21 mouse cellular contexts compared by ENCODE assay signal in the genomic region with DNA sequence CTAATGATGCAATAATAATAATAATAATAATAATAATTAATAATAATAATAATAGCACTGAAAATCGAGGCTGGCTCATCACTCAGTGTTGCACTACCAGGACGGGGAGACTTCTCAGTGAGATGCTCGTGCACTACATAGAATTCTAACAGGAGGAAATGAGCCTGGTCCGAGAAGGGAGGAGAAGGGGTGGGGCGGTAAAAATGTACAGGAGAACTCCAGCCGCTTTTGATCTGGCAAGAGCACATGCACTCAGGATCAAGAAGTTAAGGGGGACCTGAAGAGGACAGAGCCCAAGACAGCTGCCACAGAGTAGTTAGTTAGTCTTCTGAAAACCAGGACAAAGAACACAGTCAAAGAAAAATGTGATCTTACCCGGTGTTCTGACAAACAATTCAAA. TPM values are rescaled to one million over a fixed set of nuclear protein-coding genes. Genes with fewer than 3 reads are reported as not detected.
DNase-seq lines count a peak whose midpoint lies in the region; ATAC-seq and TF ChIP-seq lines count a peak whose summit lies in the region.
"Had no signal": no experiment of that assay in that cellular context is flagged by ENCODE, and none has a peak within 500 bp of the region (broad histone marks: within the 10 kb centered on the region; RNA-seq: fewer than 3 reads in every experiment).

No protein-coding gene starts in this region.

- H3K27ac ChIP-seq in cerebellum, adult 2 months (ENCODE audit: insufficient read depth, low read length): peak overlapping the region; percentile 57; the same call in 1 of the 2 replicates
- H3K27ac ChIP-seq in kidney, embryonic 16.5 days (ENCODE audit: low read length): 0 out of 2 replicates have a peak overlapping the region, but pooled peaks have one; percentile 12
- no peak overlapping the region for H3K27ac ChIP-seq in kidney, embryonic 15.5 days
- H3K27ac ChIP-seq in thymus, adult 2 months (ENCODE audit: control insufficient read depth, insufficient read depth, low read length): peak overlapping the region; percentile 66
- H3K27ac ChIP-seq in hindbrain, postnatal 0 days: no peak overlapping the region
- H3K27ac ChIP-seq: embryonic facial prominence, embryonic 12.5 days; embryonic facial prominence, embryonic 15.5 days; hindbrain, embryonic 14.5 days had no signal

- peaks cover 47% of the 10 kb centered on the region for H3K4me1 ChIP-seq in cerebellum, adult 2 months (ENCODE audit: control insufficient read depth, insufficient read depth, low read length)
- H3K4me1 ChIP-seq in kidney, embryonic 16.5 days (ENCODE audit: insufficient read depth, low read length): peaks cover 59% of the 10 kb centered on the region
- peaks cover 67% of the 10 kb centered on the region for H3K4me1 ChIP-seq in kidney, embryonic 15.5 days
- H3K4me1 ChIP-seq in thymus, adult 2 months (replicated peaks; ENCODE audit: control insufficient read depth, insufficient read depth, low read length): peaks cover 35% of the 10 kb centered on the region
- H3K4me1 ChIP-seq in hindbrain, postnatal 0 days (ENCODE audit: insufficient read depth, low read length): peaks cover 19% of the 10 kb centered on the region

- no peak overlapping the region for H3K4me3 ChIP-seq in cerebellum, adult 2 months (replicated peaks; ENCODE audit: insufficient read depth, low read depth, low read length)
- no peak overlapping the region for H3K4me3 ChIP-seq in kidney, embryonic 16.5 days (ENCODE audit: low read length)
- H3K4me3 ChIP-seq in kidney, embryonic 15.5 days (replicated peaks): no peak overlapping the region
- H3K4me3 ChIP-seq in thymus, adult 2 months (ENCODE audit: control insufficient read depth, insufficient read depth, low read length): no peak overlapping the region
- no peak overlapping the region for H3K4me3 ChIP-seq in hindbrain, postnatal 0 days (ENCODE audit: low read length)
- H3K4me3 ChIP-seq: embryonic facial prominence, embryonic 12.5 days; embryonic facial prominence, embryonic 15.5 days; gastrocnemius, adult 2 months; heart, embryonic 12.5 days; heart, embryonic 15.5 days had no signal

- ATAC-seq in kidney, embryonic 16.5 days (ENCODE audit: low FRiP score, low TSS enrichment): no peak
- no peak for ATAC-seq in kidney, embryonic 15.5 days (replicated peaks; ENCODE audit: low FRiP score)
- no peak for ATAC-seq in hindbrain, postnatal 0 days
- ATAC-seq: activated CD4-positive, CD25-positive, alpha-beta regulatory T cell, adult 4 months; forebrain, embryonic 14.5 days; forebrain, postnatal 0 days had no signal

- no peak overlapping the region for H3K4me2 ChIP-seq in kidney, embryonic 16.5 days (replicated peaks; ENCODE audit: low read depth, low read length)
- no peak overlapping the region for H3K4me2 ChIP-seq in kidney, embryonic 15.5 days
- H3K4me2 ChIP-seq in hindbrain, postnatal 0 days (ENCODE audit: low read depth, low read length): no peak overlapping the region
- H3K4me2 ChIP-seq: embryonic facial prominence, embryonic 12.5 days; embryonic facial prominence, embryonic 15.5 days; heart, embryonic 12.5 days; heart, embryonic 15.5 days; hindbrain, embryonic 14.5 days had no signal

- WGBS in cerebellum, adult 2 months: 41% methylated on average over 7 of the region's 7 CpGs
- 63% methylated on average over 7 of the region's 7 CpGs for WGBS in kidney, embryonic 16.5 days
- WGBS in kidney, embryonic 15.5 days: 60% methylated on average over 7 of the region's 7 CpGs
- 35% methylated on average over 7 of the region's 7 CpGs for WGBS in thymus, adult 2 months
- 70% methylated on average over 7 of the region's 7 CpGs for WGBS in hindbrain, postnatal 0 days

- no peak for TF ChIP-seq CTCF in cerebellum, adult 2 months (IDR thresholded peaks at IDR 0.05; ENCODE audit: borderline replicate concordance, insufficient read depth, low read depth, low read length)
- no peak for TF ChIP-seq CTCF in thymus, adult 2 months (IDR thresholded peaks at IDR 0.05; ENCODE audit: borderline replicate concordance, control insufficient read depth, extremely low read depth, insufficient read depth, low read length, poor library complexity)
- no peak for TF ChIP-seq CTCF in hindbrain, postnatal 0 days (IDR thresholded peaks at IDR 0.05; ENCODE audit: low read depth)

- no peaks in the 10 kb centered on the region for H3K36me3 ChIP-seq in kidney, embryonic 16.5 days (ENCODE audit: insufficient read depth, low read length)
- H3K36me3 ChIP-seq in kidney, embryonic 15.5 days: no peaks in the 10 kb centered on the region
- H3K36me3 ChIP-seq in thymus, adult 2 months (ENCODE audit: control insufficient read depth, insufficient read depth, low read length): no peaks in the 10 kb centered on the region
- H3K36me3 ChIP-seq in hindbrain, postnatal 0 days (ENCODE audit: insufficient read depth, low read length): no peaks in the 10 kb centered on the region
- H3K36me3 ChIP-seq: embryonic facial prominence, embryonic 12.5 days; embryonic facial prominence, embryonic 15.5 days; heart, embryonic 12.5 days; heart, embryonic 15.5 days had no signal

- no peak for TF ChIP-seq POLR2A in cerebellum, adult 2 months (IDR thresholded peaks at IDR 0.05; ENCODE audit: borderline replicate concordance, insufficient read depth, low read length)
- TF ChIP-seq POLR2A in thymus, adult 2 months (IDR thresholded peaks at IDR 0.05; ENCODE audit: control insufficient read depth, extremely low read depth, insufficient read depth, low read length, poor library complexity): no peak

- no peaks in the 10 kb centered on the region for H3K9me3 ChIP-seq in kidney, embryonic 16.5 days (ENCODE audit: low read length)
- no peaks in the 10 kb centered on the region for H3K9me3 ChIP-seq in kidney, embryonic 15.5 days (replicated peaks)
- no peaks in the 10 kb centered on the region for H3K9me3 ChIP-seq in hindbrain, postnatal 0 days (ENCODE audit: low read length)
- H3K9me3 ChIP-seq: embryonic facial prominence, embryonic 12.5 days; embryonic facial prominence, embryonic 15.5 days; heart, embryonic 12.5 days; heart, embryonic 15.5 days had no signal

- no peak overlapping the region for H3K9ac ChIP-seq in kidney, embryonic 16.5 days (replicated peaks; ENCODE audit: low read length)
- no peak overlapping the region for H3K9ac ChIP-seq in kidney, embryonic 15.5 days
- H3K9ac ChIP-seq in hindbrain, postnatal 0 days (replicated peaks; ENCODE audit: low read length): no peak overlapping the region
- H3K9ac ChIP-seq: embryonic facial prominence, embryonic 12.5 days; embryonic facial prominence, embryonic 15.5 days; forebrain, postnatal 0 days; heart, embryonic 12.5 days; heart, embryonic 15.5 days; hindbrain, embryonic 14.5 days had no signal

- peak in 1 of 2 experiments; percentile 12 for DNase-seq in cerebellum, adult 2 months
- no peak for DNase-seq in cerebellum, adult 9-11 months
- no peak for DNase-seq in thymus, adult 2 months
- DNase-seq in thymus, postnatal 0 days (ENCODE audit: low spot score): no peak
- DNase-seq in hindbrain, postnatal 0 days (ENCODE audit: low spot score): no peak
- DNase-seq: adrenal gland, adult 8-10 months; adrenal gland, postnatal 25 days; forebrain, postnatal 0 days; gastrocnemius, adult 2 months; gastrocnemius, postnatal 14 days; heart, adult 18-20 months; heart, postnatal 4 days had no signal

- no peaks in the 10 kb centered on the region for H3K27me3 ChIP-seq in cerebellum, adult 2 months (ENCODE audit: control insufficient read depth, insufficient read depth, low read length)
- no peaks in the 10 kb centered on the region for H3K27me3 ChIP-seq in kidney, embryonic 16.5 days (ENCODE audit: insufficient read depth, low read length)
- H3K27me3 ChIP-seq in kidney, embryonic 15.5 days: no peaks in the 10 kb centered on the region
- H3K27me3 ChIP-seq in thymus, adult 2 months (ENCODE audit: control insufficient read depth, insufficient read depth, low read length): no peaks in the 10 kb centered on the region
- no peaks in the 10 kb centered on the region for H3K27me3 ChIP-seq in hindbrain, postnatal 0 days (ENCODE audit: insufficient read depth, low read length)
- H3K27me3 ChIP-seq: embryonic facial prominence, embryonic 12.5 days; embryonic facial prominence, embryonic 15.5 days; heart, embryonic 12.5 days; heart, embryonic 15.5 days had no signal

RNA-seq across cellular contexts. Expression of a gene that starts 15.1 kb away (rescaled TPM):
- polyA plus RNA-seq in cerebellum, adult 2 months (2012; rRNA removed): 31.9 and 37.6 TPM in 2 replicates
- polyA plus RNA-seq in kidney, embryonic 16.5 days (2015; fragmentation: Nextera tagmentation; extraction: Ambion mirVana): 30.0 TPM in 2 replicates
- polyA plus RNA-seq in kidney, embryonic 15.5 days (2015; fragmentation: Nextera tagmentation; extraction: Ambion mirVana): 26.6 and 31.1 TPM in 2 replicates
- 9.4 and 9.7 TPM in 2 replicates for polyA plus RNA-seq in thymus, adult 2 months (2012; rRNA removed)
- polyA plus RNA-seq in thymus, postnatal 0 days (2015; fragmentation: Nextera tagmentation; extraction: Ambion mirVana): 9.5 and 11.0 TPM in 2 replicates
- total RNA-seq in hindbrain, postnatal 0 days (2014; rRNA removed): 40.8 and 41.3 TPM in 2 replicates
- 21.0 and 22.8 TPM in 2 replicates for polyA plus RNA-seq in hindbrain, postnatal 0 days (2015; fragmentation: Nextera tagmentation; extraction: Ambion mirVana)

Comparison
In these comparisons a context has a peak if more than half of its experiments do, and no peak if none do; other contexts are left out.
1. H3K27ac ChIP-seq: peak in cerebellum, adult 2 months (single experiment), kidney, embryonic 16.5 days (single experiment) and thymus, adult 2 months (single experiment); none in kidney, embryonic 15.5 days (single experiment) and hindbrain, postnatal 0 days (single experiment).